Mouse (Mus musculus): ENCODE measurements around the gene Bmper.

Bmper gene

DNA sequence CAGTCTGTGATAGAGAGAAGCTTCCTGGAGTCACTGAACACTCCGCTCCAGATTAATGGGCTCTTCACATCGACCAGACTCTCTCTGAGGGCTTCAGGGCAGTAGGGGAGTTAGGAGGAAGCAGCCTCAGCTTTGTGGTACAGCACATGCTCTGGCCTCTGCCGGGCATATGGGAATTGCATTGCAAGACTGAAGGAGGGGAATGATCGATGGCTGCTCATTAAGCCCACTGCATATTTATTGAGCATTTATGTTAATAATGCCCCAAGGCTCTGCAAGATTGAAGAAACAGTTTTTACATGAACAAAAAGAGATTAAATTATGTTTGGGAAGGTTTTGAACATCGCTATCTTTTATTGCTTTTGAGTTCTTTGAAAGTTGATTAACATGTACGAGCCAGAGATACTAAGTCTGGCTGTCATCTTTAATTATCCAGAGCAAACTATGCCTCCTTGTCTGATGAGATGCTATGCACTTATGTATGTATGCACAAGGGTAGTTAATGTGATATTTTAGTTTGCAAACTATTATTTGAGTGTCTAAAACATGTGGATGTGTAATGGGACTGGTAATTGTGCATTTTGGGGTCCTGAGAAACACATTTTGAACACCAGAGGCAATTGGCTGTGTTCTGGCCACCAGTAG is 13.9 kb downstream of the Bmper start:
- peak; percentile 34 for DNase-seq

- peak; percentile 91 for DNase-seq
These were observed 16.1 kb downstream of the Bmper start for GRCm38 (mm10) chr9:23239011-23239410.

DNA sequence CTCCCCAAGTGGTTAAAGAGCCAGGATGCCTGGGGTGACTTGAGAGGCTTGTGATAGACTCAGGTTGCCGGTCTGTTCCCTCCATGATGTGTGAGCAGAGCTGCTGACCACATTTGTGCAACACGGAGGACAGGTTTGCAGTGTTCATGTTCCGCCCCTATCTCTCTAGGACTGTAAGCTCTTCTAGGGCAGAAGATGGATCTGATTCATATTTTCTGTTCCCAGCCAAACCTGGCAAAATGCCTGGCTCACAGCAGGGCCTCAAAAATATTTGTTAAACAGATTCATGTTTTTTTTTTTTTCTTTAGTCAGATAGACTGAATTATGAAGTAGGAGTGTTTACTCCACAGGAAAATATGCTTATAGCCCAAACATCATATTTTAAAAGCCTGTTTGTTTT is 20.0 kb downstream of the Bmper start:
- no peak for DNase-seq

DNA sequence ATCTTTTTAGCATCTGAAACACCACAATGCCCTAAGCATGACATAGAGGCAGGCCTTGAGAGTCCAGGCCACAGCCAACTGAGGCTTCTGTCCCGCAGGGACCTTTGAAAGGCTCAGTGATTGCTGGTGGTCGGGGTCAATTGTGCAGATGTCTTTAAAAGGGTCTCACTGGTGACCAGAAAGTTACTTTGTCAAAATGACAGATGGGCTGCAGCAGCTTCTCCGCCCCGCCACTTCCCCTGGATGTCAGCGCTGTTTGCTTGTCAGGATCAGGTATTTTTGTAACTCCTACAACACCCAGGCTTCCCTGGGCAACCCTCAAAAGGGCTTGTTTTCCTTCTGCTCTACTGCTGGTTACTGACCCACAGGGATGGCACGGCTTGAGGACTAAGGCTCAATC is 21.0 kb downstream of the Bmper start:
- no peak for DNase-seq

- DNase-seq, result peak; percentile 98
These were observed 23.5 kb downstream of the Bmper start for GRCm38 (mm10) chr9:23246389-23246788.

DNA sequence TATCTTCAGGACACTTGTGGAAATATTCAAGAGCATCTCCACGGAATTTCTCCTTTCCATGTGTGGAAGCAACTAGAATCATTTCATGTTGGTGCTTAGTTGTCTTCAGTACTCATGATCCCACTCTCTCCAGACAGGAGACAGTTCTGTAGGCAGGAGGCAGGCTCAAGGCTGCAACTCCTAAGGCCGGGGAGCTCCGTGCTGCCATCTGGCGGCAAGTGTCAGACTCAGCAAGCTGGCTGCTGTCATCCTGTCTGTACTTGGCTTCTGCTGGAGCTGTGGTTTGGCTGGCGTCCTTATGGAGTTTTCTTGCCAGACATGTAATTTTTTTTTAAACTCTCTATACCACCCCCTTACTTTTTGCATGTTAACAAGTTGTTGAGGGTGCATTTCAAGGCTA is 27.1 kb downstream of the Bmper start:
- DNase-seq, result peak; percentile 97

- DNase-seq, result peak; percentile 71
These were observed 28.1 kb downstream of the Bmper start for GRCm38 (mm10) chr9:23251001-23251400.

DNA sequence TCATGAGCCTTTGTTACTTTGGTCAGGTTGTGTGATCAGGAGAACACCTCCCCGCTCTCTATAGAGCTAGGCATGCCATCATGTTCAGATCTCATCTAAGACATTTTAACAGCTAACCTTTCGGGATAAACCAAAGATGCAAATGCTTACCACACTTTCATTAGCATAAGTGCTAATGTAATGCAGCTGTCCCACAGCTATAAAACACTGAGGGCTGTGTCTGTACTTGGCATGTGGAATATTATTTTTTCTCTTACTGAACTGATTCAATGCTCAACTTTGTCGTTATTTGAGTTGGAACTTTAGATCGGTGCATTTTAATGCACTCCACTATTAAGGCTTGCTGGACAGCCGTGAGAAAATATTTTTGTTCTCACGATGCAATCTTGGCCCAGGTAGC is 30.7 kb downstream of the Bmper start:
- DNase-seq, result no peak

GRCm38 (mm10) chr9:23254237-23255214 is 31.6 kb downstream of the Bmper start:
- peak; percentile 94 for DNase-seq

DNA sequence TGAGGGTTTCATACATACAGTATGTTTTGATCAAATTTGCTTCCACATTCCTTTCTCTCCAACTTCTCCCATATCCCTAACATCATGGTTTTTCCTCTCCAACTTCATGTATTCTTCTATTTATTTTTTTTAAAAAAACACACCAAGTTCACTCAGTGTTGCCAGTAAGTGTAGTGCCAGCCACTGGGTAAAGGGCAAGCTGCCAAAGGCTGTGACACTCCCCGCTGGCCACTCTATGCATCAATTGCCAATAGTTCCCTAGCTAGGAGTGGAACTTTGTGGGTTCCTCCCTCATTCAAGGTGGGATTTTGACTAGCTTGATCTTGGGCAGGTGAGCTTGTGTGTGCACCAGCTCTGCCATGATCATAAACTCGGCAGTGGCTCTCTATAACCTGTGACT is 33.0 kb downstream of the Bmper start:
- DNase-seq, result peak; percentile 77

- DNase-seq, result peak; percentile 78
These were observed 33.7 kb downstream of the Bmper start for GRCm38 (mm10) chr9:23256576-23256975.

DNA sequence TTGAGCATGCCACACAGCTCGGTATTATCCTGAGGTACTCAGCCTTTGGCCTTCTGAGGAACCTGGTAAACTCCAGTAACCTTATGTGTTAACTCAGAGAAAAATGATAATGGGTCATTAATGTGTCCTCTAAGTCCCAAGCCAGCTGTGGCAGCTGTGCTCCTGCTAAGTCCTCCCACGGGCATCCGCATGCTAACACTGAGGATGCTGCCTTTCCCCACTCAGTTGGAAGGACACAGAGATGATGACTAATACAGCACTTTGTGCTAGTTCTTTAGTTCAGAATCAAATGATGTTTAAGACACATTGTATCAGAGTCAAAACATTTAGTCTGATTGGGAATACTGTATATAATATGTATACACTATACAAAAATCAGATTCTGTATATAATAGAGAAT is 39.0 kb downstream of the Bmper start:
- peak; percentile 91 for DNase-seq

GRCm38 (mm10) chr9:23262851-23263250 is 40.0 kb downstream of the Bmper start:
- DNase-seq, result peak; percentile 82

DNA sequence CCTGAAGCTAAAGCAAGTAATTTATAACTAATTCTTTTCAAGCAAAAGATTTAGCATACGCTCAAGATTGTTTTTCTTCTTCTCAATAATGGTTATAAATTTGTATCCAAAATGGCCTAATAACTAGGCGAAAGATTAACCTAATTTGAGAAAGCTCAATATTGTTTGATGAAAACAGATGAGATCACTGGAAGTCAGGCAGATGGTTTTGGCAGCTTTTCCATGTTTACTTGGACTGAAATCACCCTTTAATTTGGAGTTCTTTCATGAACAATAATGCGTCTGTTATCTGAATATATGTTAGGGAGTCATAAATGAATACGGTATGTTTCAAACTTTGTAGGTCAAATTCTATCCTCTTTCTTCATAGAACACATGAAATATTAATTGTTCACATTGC is 41.6 kb downstream of the Bmper start:
- DNase-seq, result no peak

GRCm38 (mm10) chr9:23268609-23269008 is 45.7 kb downstream of the Bmper start:
- DNase-seq, result peak; percentile 86

DNA sequence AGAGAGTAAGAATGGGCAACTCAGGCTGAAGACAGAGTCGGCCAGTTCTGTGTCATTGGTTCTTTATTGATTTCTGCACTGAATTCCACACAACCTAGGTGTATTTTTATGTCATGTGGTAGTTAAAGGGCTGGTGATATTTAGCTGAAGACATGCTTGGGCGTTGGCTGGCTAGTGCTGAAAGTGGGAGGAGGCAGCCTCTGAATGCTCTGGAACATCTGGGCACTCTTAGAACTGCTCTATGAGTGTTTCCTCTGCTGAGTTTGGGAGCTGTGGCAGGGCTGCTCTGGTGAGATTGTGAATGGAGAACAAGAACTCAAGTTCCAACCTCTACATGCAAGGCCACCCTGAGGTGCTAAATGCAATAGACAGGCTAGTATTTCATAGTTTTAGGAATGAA is 46.2 kb downstream of the Bmper start:
- peak; percentile 86 for DNase-seq

DNA sequence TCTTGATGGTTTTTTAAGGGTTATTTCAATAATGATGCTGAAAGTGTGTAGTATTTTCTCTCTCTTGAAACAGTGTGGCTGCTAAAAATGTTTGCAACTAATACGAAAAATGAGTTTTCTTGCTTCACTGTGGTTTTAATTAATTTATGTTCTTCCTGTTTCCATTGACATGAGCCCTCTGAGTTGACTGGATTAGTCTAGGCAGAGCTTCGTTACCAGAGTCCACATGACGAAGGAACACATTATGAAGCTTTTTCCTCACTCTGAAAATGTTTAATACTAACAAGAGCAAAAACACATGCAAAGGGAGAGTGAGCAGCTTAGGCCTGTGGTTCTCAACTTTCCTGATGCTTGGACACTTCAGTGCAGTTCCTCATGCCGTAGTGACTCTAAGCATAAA is 53.4 kb downstream of the Bmper start:
- DNase-seq, result no peak

GRCm38 (mm10) chr9:23284940-23285460 is 62.1 kb downstream of the Bmper start:
- peak; percentile 95 for DNase-seq

DNA sequence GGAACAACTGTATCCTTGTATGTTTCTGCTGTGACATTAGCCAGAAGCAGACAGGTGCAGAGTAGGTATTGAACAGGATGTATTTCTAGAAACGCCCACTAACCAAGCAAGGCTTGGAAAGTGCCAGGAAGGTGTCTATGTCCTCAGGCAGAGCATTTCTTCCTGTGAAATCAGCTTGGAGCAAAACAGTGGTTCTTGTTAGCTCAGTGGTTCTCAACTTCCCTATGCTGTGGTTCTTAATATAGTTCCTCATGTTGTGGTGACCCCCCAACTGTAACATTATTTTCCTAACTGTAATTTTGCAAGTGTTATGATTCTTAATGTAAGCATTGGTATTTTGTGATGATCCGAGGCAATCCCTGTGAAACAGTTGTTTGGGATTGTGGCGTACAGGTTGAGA is 70.7 kb downstream of the Bmper start:
- no peak for DNase-seq

- DNase-seq, result peak; percentile 72
These were observed 72.7 kb downstream of the Bmper start for GRCm38 (mm10) chr9:23295569-23295968.

DNA sequence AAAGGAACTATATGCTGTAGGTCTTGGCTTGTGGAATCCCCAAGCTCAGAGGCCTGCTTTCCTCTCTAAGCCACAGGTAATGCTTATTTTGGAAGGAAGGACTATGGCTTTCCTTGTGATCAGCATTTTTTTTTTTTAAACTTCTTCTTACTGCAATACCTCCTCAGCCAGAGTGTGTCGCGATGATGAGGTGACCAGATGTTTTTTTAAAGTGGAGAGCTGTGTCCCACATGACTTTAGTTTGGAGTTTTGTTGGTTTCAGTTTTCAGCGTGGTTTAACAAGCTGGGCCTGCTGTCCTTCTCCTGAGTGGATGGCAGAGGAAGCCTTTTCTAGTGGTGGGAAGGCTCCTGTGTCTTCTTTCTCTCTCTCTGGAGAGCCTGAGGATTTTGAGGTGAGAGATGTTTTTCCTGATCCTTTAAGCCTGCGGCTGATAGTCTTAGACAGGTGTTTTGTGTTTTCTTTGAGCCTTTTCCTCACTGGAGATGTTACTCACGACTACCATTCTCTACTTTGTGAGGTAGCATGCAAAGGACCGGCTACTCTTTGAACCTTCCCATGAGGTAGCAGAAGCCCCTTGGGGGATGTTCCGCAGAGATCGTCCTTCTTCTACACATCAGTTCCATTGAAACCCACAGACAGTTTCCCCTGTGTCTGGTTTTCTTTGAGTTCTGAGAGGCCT is 74.8 kb downstream of the Bmper start:
- DNase-seq, result peak; percentile 76

- DNase-seq, result peak; percentile 97
These were observed 77.5 kb downstream of the Bmper start for GRCm38 (mm10) chr9:23300376-23300775.

GRCm38 (mm10) chr9:23305681-23306080 is 82.8 kb downstream of the Bmper start:
- peak; percentile 91 for DNase-seq

All from heart, adult 11 months (tissue).